Mouse (Mus musculus) CD4-positive naive resting alpha-beta T cell, adult 76 days (primary cell): ENCODE data around the gene Tigit. TPM values are rescaled to one million over a fixed set of nuclear protein-coding genes. Genes with fewer than 3 reads are reported as not detected.

Source experiments
- total RNA-seq: library from RNA; stranded (reverse); gene quantifications from one replicate; pipeline ENCODE4 v1.2.4, GENCODE M21; 2023

The Tigit gene
- total RNA-seq = 8.2 TPM

DNA sequence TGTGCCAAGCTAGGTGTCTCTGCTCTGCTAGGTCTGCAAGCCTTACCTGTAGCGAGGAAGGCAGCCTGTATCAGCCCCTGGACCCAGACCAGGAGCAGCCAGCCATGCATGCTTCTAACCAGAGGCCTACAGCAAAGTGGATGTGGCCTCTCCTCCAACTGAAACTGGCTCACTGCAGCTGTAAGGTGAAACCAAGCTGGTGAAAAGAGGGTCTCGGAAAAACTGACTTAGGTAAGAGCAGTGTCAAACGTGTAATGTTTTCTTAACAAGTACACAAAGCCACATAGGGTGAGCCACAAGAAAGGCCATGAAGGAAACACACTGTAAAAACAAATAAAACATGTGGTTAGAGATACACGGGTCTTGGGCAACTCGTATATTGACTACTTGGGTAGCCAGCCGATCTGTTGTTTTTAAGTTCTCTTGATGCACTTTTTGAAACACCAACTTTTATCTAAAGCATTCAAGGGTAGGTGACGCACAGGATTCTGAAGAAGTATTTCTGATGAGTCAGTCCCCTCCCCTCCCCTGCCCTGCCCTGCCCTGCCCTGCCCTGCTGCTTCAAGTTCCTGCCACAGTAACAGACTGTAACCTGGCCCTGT, at the start of gene Tigit:
Gene Tigit, minus strand, starts transcription at position 169 of the 602 bp plus-strand sequence.

Other genes starting within 250 kb of the Tigit start
- gene Drd3, start 89.9 kb upstream of the Tigit start, total RNA-seq = not detected
- gene Ccdc191, start 225.7 kb upstream of the Tigit start, total RNA-seq = 5.6 TPM